Mouse (Mus musculus): ENCODE measurements around the gene Kif6.

The Kif6 gene

GRCm38 (mm10) chr17:49767717-49768370, 152.9 kb downstream of the Kif6 start:
- Histone ChIP-seq H3K9me3 (ENCODE audit: low read length) (no peaks in the 10 kb centered on the region), H3K27me3 (ENCODE audit: insufficient read depth, low read length) (peaks cover 5% of the 10 kb centered on the region; the same call in 1 of the 2 replicates), H3K36me3 (ENCODE audit: insufficient read depth, low read length) (no peaks in the 10 kb centered on the region), H3K4me3 (replicated peaks; ENCODE audit: low read length) (no peak overlapping the region), H3K4me1 (replicated peaks; ENCODE audit: low read depth, low read length) (no peaks in the 10 kb centered on the region; the same call in 1 of the 2 replicates)
- TF ChIP-seq CTCF (conservative IDR thresholded peaks at IDR 0.05; ENCODE audit: low read length) (no peak), NANOG (IDR thresholded peaks at IDR 0.05; ENCODE audit: borderline replicate concordance, low read length) (no peak), POU5F1 (IDR thresholded peaks at IDR 0.05; ENCODE audit: borderline replicate concordance, low read length) (no peak)

- no peaks in the 10 kb centered on the region; the same call in 1 of the 2 replicates for H3K4me1 ChIP-seq (replicated peaks; ENCODE audit: low read depth, low read length)
- H3K36me3 ChIP-seq (ENCODE audit: insufficient read depth, low read length) = no peaks in the 10 kb centered on the region
- TF ChIP-seq CTCF (conservative IDR thresholded peaks at IDR 0.05; ENCODE audit: low read length) (no peak), POU5F1 (IDR thresholded peaks at IDR 0.05; ENCODE audit: borderline replicate concordance, low read length) (no peak), NANOG (IDR thresholded peaks at IDR 0.05; ENCODE audit: borderline replicate concordance, low read length) (no peak)
- peaks cover 13% of the 10 kb centered on the region; the same call in 1 of the 2 replicates for H3K27me3 ChIP-seq (ENCODE audit: insufficient read depth, low read length)
- no peaks in the 10 kb centered on the region for H3K9me3 ChIP-seq (ENCODE audit: low read length)
- no peak overlapping the region for H3K4me3 ChIP-seq (replicated peaks; ENCODE audit: low read length)
These were observed 156.9 kb downstream of the Kif6 start for GRCm38 (mm10) chr17:49771703-49772315.

GRCm38 (mm10) chr17:49777115-49777839, 162.3 kb downstream of the Kif6 start:
- H3K4me1 ChIP-seq (replicated peaks; ENCODE audit: low read depth, low read length) = no peaks in the 10 kb centered on the region
- 0 out of 2 replicates have a peak, but pooled peaks cover 9% of the 10 kb centered on the region for H3K27me3 ChIP-seq (ENCODE audit: insufficient read depth, low read length)
- no peak overlapping the region for H3K4me3 ChIP-seq (replicated peaks; ENCODE audit: low read length)
- TF ChIP-seq NANOG (IDR thresholded peaks at IDR 0.05; ENCODE audit: borderline replicate concordance, low read length) (no peak), POU5F1 (IDR thresholded peaks at IDR 0.05; ENCODE audit: borderline replicate concordance, low read length) (no peak), CTCF (conservative IDR thresholded peaks at IDR 0.05; ENCODE audit: low read length) (no peak)
- 0 out of 2 replicates have a peak, but pooled peaks cover 3% of the 10 kb centered on the region for H3K36me3 ChIP-seq (ENCODE audit: insufficient read depth, low read length)
- H3K9me3 ChIP-seq (ENCODE audit: low read length) = peaks cover 16% of the 10 kb centered on the region

- Histone ChIP-seq H3K27me3 (ENCODE audit: insufficient read depth, low read length) (0 out of 2 replicates have a peak, but pooled peaks cover 2% of the 10 kb centered on the region), H3K36me3 (ENCODE audit: insufficient read depth, low read length) (0 out of 2 replicates have a peak, but pooled peaks cover 3% of the 10 kb centered on the region), H3K4me1 (replicated peaks; ENCODE audit: low read depth, low read length) (no peaks in the 10 kb centered on the region; the same call in 1 of the 2 replicates), H3K9me3 (ENCODE audit: low read length) (peaks cover 22% of the 10 kb centered on the region), H3K4me3 (replicated peaks; ENCODE audit: low read length) (no peak overlapping the region)
- TF ChIP-seq POU5F1 (IDR thresholded peaks at IDR 0.05; ENCODE audit: borderline replicate concordance, low read length) = no peak
- TF ChIP-seq NANOG (IDR thresholded peaks at IDR 0.05; ENCODE audit: borderline replicate concordance, low read length) = no peak
- no peak for TF ChIP-seq CTCF (conservative IDR thresholded peaks at IDR 0.05; ENCODE audit: low read length)
These were observed 164.1 kb downstream of the Kif6 start for GRCm38 (mm10) chr17:49779066-49779465.

- Histone ChIP-seq H3K27me3 (ENCODE audit: insufficient read depth, low read length) (no peaks in the 10 kb centered on the region), H3K9me3 (ENCODE audit: low read length) (peaks cover 22% of the 10 kb centered on the region)
- no peak for TF ChIP-seq POU5F1 (IDR thresholded peaks at IDR 0.05; ENCODE audit: borderline replicate concordance, low read length)
- no peak for TF ChIP-seq NANOG (IDR thresholded peaks at IDR 0.05; ENCODE audit: borderline replicate concordance, low read length)
- TF ChIP-seq CTCF (conservative IDR thresholded peaks at IDR 0.05; ENCODE audit: low read length) = no peak
These were observed 164.6 kb downstream of the Kif6 start for GRCm38 (mm10) chr17:49779576-49779975.

GRCm38 (mm10) chr17:49785851-49786250, 170.9 kb downstream of the Kif6 start:
- TF ChIP-seq CTCF (conservative IDR thresholded peaks at IDR 0.05; ENCODE audit: low read length) (no peak), POU5F1 (IDR thresholded peaks at IDR 0.05; ENCODE audit: borderline replicate concordance, low read length) (no peak), NANOG (IDR thresholded peaks at IDR 0.05; ENCODE audit: borderline replicate concordance, low read length) (no peak)
- Histone ChIP-seq H3K4me3 (replicated peaks; ENCODE audit: low read length) (no peak overlapping the region), H3K4me1 (replicated peaks; ENCODE audit: low read depth, low read length) (peaks cover 13% of the 10 kb centered on the region), H3K36me3 (ENCODE audit: insufficient read depth, low read length) (0 out of 2 replicates have a peak, but pooled peaks cover 2% of the 10 kb centered on the region), H3K9me3 (ENCODE audit: low read length) (peaks cover 13% of the 10 kb centered on the region), H3K27me3 (ENCODE audit: insufficient read depth, low read length) (no peaks in the 10 kb centered on the region)

More at GRCm38 (mm10) chr17:49779576-49779975, 164.6 kb downstream of the Kif6 start:
- Histone ChIP-seq H3K36me3 (ENCODE audit: insufficient read depth, low read length) (0 out of 2 replicates have a peak, but pooled peaks cover 3% of the 10 kb centered on the region), H3K4me1 (replicated peaks; ENCODE audit: low read depth, low read length) (no peaks in the 10 kb centered on the region; the same call in 1 of the 2 replicates), H3K4me3 (replicated peaks; ENCODE audit: low read length) (no peak overlapping the region)

- peaks cover 5% of the 10 kb centered on the region for H3K9me3 ChIP-seq (ENCODE audit: low read length)
- H3K27me3 ChIP-seq (ENCODE audit: insufficient read depth, low read length) = peaks cover 8% of the 10 kb centered on the region; the same call in 1 of the 2 replicates
- H3K4me1 ChIP-seq (replicated peaks; ENCODE audit: low read depth, low read length) = peaks cover 13% of the 10 kb centered on the region
- TF ChIP-seq CTCF (conservative IDR thresholded peaks at IDR 0.05; ENCODE audit: low read length) (no peak), POU5F1 (IDR thresholded peaks at IDR 0.05; ENCODE audit: borderline replicate concordance, low read length) (no peak), NANOG (IDR thresholded peaks at IDR 0.05; ENCODE audit: borderline replicate concordance, low read length) (no peak)
- H3K4me3 ChIP-seq (replicated peaks; ENCODE audit: low read length) = no peak overlapping the region
- H3K36me3 ChIP-seq (ENCODE audit: insufficient read depth, low read length) = no peaks in the 10 kb centered on the region
These were observed 172.4 kb downstream of the Kif6 start for GRCm38 (mm10) chr17:49787351-49787750.

Data from E14TG2a.4 (cell line).